Mouse (Mus musculus) erythroblast, embryonic 14.5 days (primary cell): ENCODE results near the gene Gm5617.

Source experiments
- GATA1 ChIP-seq: IDR thresholded peaks from 2 replicates; pipeline ENCODE4 v1.6.1; 2012; ENCODE audit warnings: low read length, inconsistent platforms, mixed read lengths
- TAL1 ChIP-seq: IDR thresholded peaks from 3 replicates; pipeline ENCODE4 v1.6.1; 2012; ENCODE audit warnings: low read length, inconsistent platforms, mixed read lengths

- TF ChIP-seq GATA1 (no peak), TAL1 (no peak)
Measured at GRCm38 (mm10) chr9:48461545-48461944, 33.7 kb upstream of the Gm5617 start.
